Mouse (Mus musculus) CH12.LX (cell line): Measurements from ENCODE around the gene H2-Aa.

ENCODE experiments used
- CTCF ChIP-seq, 2 experiments: IDR thresholded peaks in 1 of 2; conservative IDR thresholded peaks in 1 of 2; 2 replicates each; pipeline ENCODE4 v1.5.1; 2011 to 2012; ENCODE audit warnings: low read depth in 2 of 2, low read length in 2 of 2, improper control_type of control experiment in 1 of 2, inconsistent platforms in 1 of 2, mild to moderate bottlenecking in 1 of 2, moderate library complexity in 1 of 2
- MYC ChIP-seq: IDR thresholded peaks from 2 replicates; pipeline ENCODE4 v1.6.1; 2011; ENCODE audit warnings: low read depth, mild to moderate bottlenecking, improper control_type of control experiment, low read length
- POLR2A ChIP-seq: IDR thresholded peaks from 2 replicates; pipeline ENCODE4 v1.6.1; 2011; ENCODE audit warnings: low read depth, mild to moderate bottlenecking, improper control_type of control experiment, low read length

DNA sequence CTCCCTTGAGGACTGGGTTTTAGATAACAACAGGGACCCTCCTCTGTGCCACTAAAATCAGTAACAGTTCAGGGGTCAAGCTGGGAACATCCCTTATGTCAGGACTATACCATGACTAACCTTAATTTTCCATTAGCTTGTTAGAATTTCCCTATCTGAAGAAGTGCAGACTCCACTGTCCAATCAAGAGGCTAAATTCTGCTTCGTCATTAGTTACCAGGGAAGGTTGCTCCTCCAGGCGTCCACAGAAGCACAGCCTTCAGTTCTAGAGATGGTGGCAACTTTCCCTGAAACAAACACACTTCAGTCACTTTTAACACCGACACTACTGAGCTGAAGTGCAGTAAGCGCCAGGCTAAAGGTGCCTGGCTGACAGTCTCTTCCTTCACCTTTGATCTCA is 17.1 kb upstream of the H2-Aa start:
- TF ChIP-seq CTCF (conservative IDR thresholded peaks at IDR 0.05 in 1 of 2, IDR thresholded peaks at IDR 0.05 in 1 of 2; ENCODE audit: low read depth in 2 of 2, low read length in 2 of 2) (no peak), MYC (no peak), POLR2A (peak; percentile 51)
